9 mouse cellular contexts compared by ENCODE assay signal in genomic region chr11:105126520-105127029, GRCm38 (mm10). TPM values are rescaled to one million over a fixed set of nuclear protein-coding genes. Genes with fewer than 3 reads are reported as not detected.
A peak's percentile ranks its signal among the peaks of the same experiment; 100 is the strongest.
DNase-seq lines count a peak whose midpoint lies in the region; ATAC-seq and TF ChIP-seq lines count a peak whose summit lies in the region.
"Had no signal": no experiment of that assay in that cellular context is flagged by ENCODE, and none has a peak within 500 bp of the region (broad histone marks: within the 10 kb centered on the region; RNA-seq: fewer than 3 reads in every experiment).

No protein-coding gene starts in this region.

- H3K36me3 ChIP-seq in heart, postnatal 0 days (replicated peaks; ENCODE audit: control insufficient read depth, insufficient read depth, low read length) = peaks cover 19% of the 10 kb centered on the region
- peaks cover 14% of the 10 kb centered on the region for H3K36me3 ChIP-seq in ES-E14 (ENCODE audit: control insufficient read depth, insufficient read depth, low read length, poor library complexity, severe bottlenecking)
- peaks cover 30% of the 10 kb centered on the region for H3K36me3 ChIP-seq in forebrain, embryonic 10.5 days (replicated peaks)
- peaks cover 15% of the 10 kb centered on the region for H3K36me3 ChIP-seq in liver, embryonic 11.5 days (ENCODE audit: control insufficient read depth, insufficient read depth, low read length)
- H3K36me3 ChIP-seq in stomach, embryonic 16.5 days (ENCODE audit: control insufficient read depth, insufficient read depth, low read length) = no peaks in the 10 kb centered on the region

- intact Hi-C loops in heart, postnatal 10 days (cut with DNase I) = loop anchor here (1.0 to 2.0 kb wide), 2 partner anchors 52 to 536 kb away; partner anchors contain the start of gene Tlk2

- H3K9ac ChIP-seq in heart, postnatal 0 days (replicated peaks; ENCODE audit: low read depth, low read length) = peak overlapping the region; percentile 62
- H3K9ac ChIP-seq in ES-E14 (ENCODE audit: insufficient read depth, low read depth, low read length, poor library complexity, severe bottlenecking) = peak overlapping the region; percentile 94
- peak overlapping the region; percentile 82 for H3K9ac ChIP-seq in liver, embryonic 11.5 days (ENCODE audit: low read depth, low read length)
- H3K9ac ChIP-seq in stomach, embryonic 16.5 days (ENCODE audit: low read length) = peak overlapping the region; percentile 81

- no peak for TF ChIP-seq CTCF in heart, postnatal 0 days (IDR thresholded peaks at IDR 0.05; ENCODE audit: low read depth)

- no peak for TF ChIP-seq EP300 in heart, postnatal 0 days (IDR thresholded peaks at IDR 0.05; ENCODE audit: low read depth)

- DNase-seq in heart, postnatal 0 days (ENCODE audit: low spot score) = no peak
- no peak for DNase-seq in heart, postnatal 10 days
- no peak for DNase-seq in ES-E14 (ENCODE audit: low read depth, low spot score)
- no peak for DNase-seq in forebrain, embryonic 10.5 days (ENCODE audit: extremely low spot score, low spot score)
- no peak for DNase-seq in liver, embryonic 11.5 days (ENCODE audit: low spot score)
- DNase-seq in cerebellum, postnatal 14 days = no peak
- DNase-seq in layer of hippocampus, postnatal 10 days (ENCODE audit: low spot score in 2 of 2) = no peak

- peak overlapping the region; percentile 89 for H3K4me3 ChIP-seq in heart, postnatal 0 days (ENCODE audit: low read depth, low read length)
- H3K4me3 ChIP-seq in ES-E14 (ENCODE audit: insufficient read depth in 1 of 2, low read depth in 1 of 2, low read length in 2 of 2, poor library complexity in 1 of 2, severe bottlenecking in 1 of 2) = peak overlapping the region; percentile 92 to 99
- H3K4me3 ChIP-seq in forebrain, embryonic 10.5 days = peak overlapping the region; percentile 78
- peak overlapping the region; percentile 100 for H3K4me3 ChIP-seq in liver, embryonic 11.5 days (ENCODE audit: low read depth, low read length)
- peak overlapping the region; percentile 96 for H3K4me3 ChIP-seq in stomach, embryonic 16.5 days (replicated peaks; ENCODE audit: low read length)

- whole genome bisulfite sequencing in heart, postnatal 0 days = under 1% methylated on average over 48 of the region's 49 CpGs
- WGBS in forebrain, embryonic 10.5 days = under 1% methylated on average over 47 of the region's 49 CpGs
- under 1% methylated on average over 49 of the region's 49 CpGs for WGBS in liver, embryonic 11.5 days
- WGBS in stomach, embryonic 16.5 days = under 1% methylated on average over 49 of the region's 49 CpGs

- H3K27ac ChIP-seq in heart, postnatal 0 days (ENCODE audit: low read depth) = no peak overlapping the region
- H3K27ac ChIP-seq in ES-E14 (ENCODE audit: insufficient read depth, low read depth, low read length, poor library complexity, severe bottlenecking) = no peak overlapping the region
- peak overlapping the region; percentile 75 for H3K27ac ChIP-seq in forebrain, embryonic 10.5 days
- peak overlapping the region; percentile 39 for H3K27ac ChIP-seq in liver, embryonic 11.5 days (ENCODE audit: low read depth, low read length)
- H3K27ac ChIP-seq in stomach, embryonic 16.5 days (ENCODE audit: low read length) = no peak overlapping the region

- peak; percentile 27; the same call in 1 of the 2 replicates for ATAC-seq in heart, postnatal 0 days (ENCODE audit: insufficient read depth, low read depth)
- peak; percentile 24 for ATAC-seq in liver, embryonic 11.5 days (replicated peaks; ENCODE audit: low FRiP score)
- peak; percentile 34 for ATAC-seq in stomach, embryonic 16.5 days (ENCODE audit: insufficient read depth, low FRiP score)

- peaks cover 11% of the 10 kb centered on the region for H3K4me1 ChIP-seq in heart, postnatal 0 days (ENCODE audit: control insufficient read depth, insufficient read depth)
- H3K4me1 ChIP-seq in ES-E14 (ENCODE audit: control insufficient read depth in 2 of 2, insufficient read depth in 2 of 2, low read length in 2 of 2, poor library complexity in 1 of 2) = peaks cover 0 to 4% of the 10 kb centered on the region in 2 experiments; a peak in 1 of 4 replicates
- peaks cover 14% of the 10 kb centered on the region for H3K4me1 ChIP-seq in forebrain, embryonic 10.5 days
- peaks cover 15% of the 10 kb centered on the region for H3K4me1 ChIP-seq in liver, embryonic 11.5 days (replicated peaks; ENCODE audit: control insufficient read depth, insufficient read depth, low read length)
- peaks cover 9% of the 10 kb centered on the region for H3K4me1 ChIP-seq in stomach, embryonic 16.5 days (ENCODE audit: control insufficient read depth, insufficient read depth, low read length)

- in situ Hi-C loops in ES-E14 (cut with MboI; ENCODE audit: low sequenced_read_pairs in 2 of 2, unreplicated experiment in 2 of 2) = no loop called here

- H3K9me3 ChIP-seq in heart, postnatal 0 days (replicated peaks; ENCODE audit: control insufficient read depth, low read length) = no peaks in the 10 kb centered on the region
- H3K9me3 ChIP-seq in ES-E14 (ENCODE audit: control insufficient read depth, insufficient read depth, low read depth, low read length) = no peaks in the 10 kb centered on the region
- no peaks in the 10 kb centered on the region for H3K9me3 ChIP-seq in forebrain, embryonic 10.5 days
- H3K9me3 ChIP-seq in liver, embryonic 11.5 days (ENCODE audit: control insufficient read depth, low read length) = no peaks in the 10 kb centered on the region
- peaks cover 3% of the 10 kb centered on the region; the same call in 1 of the 2 replicates for H3K9me3 ChIP-seq in stomach, embryonic 16.5 days (replicated peaks; ENCODE audit: control insufficient read depth, low read length)

- no peaks in the 10 kb centered on the region for H3K27me3 ChIP-seq in heart, postnatal 0 days (ENCODE audit: control insufficient read depth, insufficient read depth, low read length)
- H3K27me3 ChIP-seq in forebrain, embryonic 10.5 days (ENCODE audit: poor library complexity, severe bottlenecking) = no peaks in the 10 kb centered on the region
- no peaks in the 10 kb centered on the region for H3K27me3 ChIP-seq in liver, embryonic 11.5 days (replicated peaks; ENCODE audit: control insufficient read depth, insufficient read depth, low read length)
- no peaks in the 10 kb centered on the region for H3K27me3 ChIP-seq in stomach, embryonic 16.5 days (ENCODE audit: control insufficient read depth, insufficient read depth, low read length)

- peak overlapping the region; percentile 94 for H3K4me2 ChIP-seq in heart, postnatal 0 days (ENCODE audit: low read depth, low read length)
- H3K4me2 ChIP-seq in liver, embryonic 11.5 days = peak overlapping the region; percentile 91
- H3K4me2 ChIP-seq in stomach, embryonic 16.5 days (ENCODE audit: low read depth, low read length) = peak overlapping the region; percentile 98

TF ChIP-seq in ES-E14, 5 proteins besides CTCF, POLR2A, EP300 and RAD21:
- no peak; the same call in none of the 2 replicates for TF ChIP-seq HCFC1 (IDR thresholded peaks at IDR 0.05; ENCODE audit: borderline replicate concordance, insufficient read depth, low read length)
- no peak for TF ChIP-seq MAFK (IDR thresholded peaks at IDR 0.05; ENCODE audit: insufficient read depth, low read depth, low read length)
- no peak for TF ChIP-seq ZC3H11A (IDR thresholded peaks at IDR 0.05; ENCODE audit: borderline replicate concordance, low read depth, low read length)
- no peak for TF ChIP-seq ZNF384 (IDR thresholded peaks at IDR 0.05; ENCODE audit: low read depth, low read length)
- no peak for TF ChIP-seq CHD2 (IDR thresholded peaks at IDR 0.05; ENCODE audit: low read depth, low read length)

RNA-seq across cellular contexts. Expression of gene Mettl2, which starts 0.3 kb away (rescaled TPM):
- total RNA-seq in heart, postnatal 0 days (2014; rRNA removed; ENCODE audit: low replicate concordance) = 15.5 and 20.2 TPM in 2 replicates
- polyA plus RNA-seq in heart, postnatal 0 days (2015; fragmentation: Nextera tagmentation; extraction: Ambion mirVana) = 13.3 and 14.9 TPM in 2 replicates
- 10 to 100 TPM; 13.6 to 14.3 TPM for total RNA-seq in heart, postnatal 10 days (2021)
- 44.2 and 57.6 TPM in 2 replicates for total RNA-seq in ES-E14 (2012; rRNA removed)
- polyA plus RNA-seq in forebrain, embryonic 10.5 days (2016; fragmentation: Nextera tagmentation; extraction: Ambion mirVana) = 53.9 and 55.6 TPM in 2 replicates
- polyA plus RNA-seq in liver, embryonic 11.5 days (2014; fragmentation: Nextera tagmentation; extraction: Ambion mirVana) = 46.2 and 46.9 TPM in 2 replicates
- polyA plus RNA-seq in stomach, embryonic 16.5 days (2015; fragmentation: Nextera tagmentation; extraction: Ambion mirVana) = 32.1 and 32.8 TPM in 2 replicates
- total RNA-seq in layer of hippocampus, postnatal 10 days (2021) = 10 to 100 TPM; 19.1 to 21.6 TPM

RNA-seq across cellular contexts. Expression of gene Gm10842, which starts 20.1 kb away (rescaled TPM):
- total RNA-seq in heart, postnatal 0 days (2014; rRNA removed; ENCODE audit: low replicate concordance) = not detected in 2 replicates
- polyA plus RNA-seq in heart, postnatal 0 days (2015; fragmentation: Nextera tagmentation; extraction: Ambion mirVana) = not detected in 2 replicates
- total RNA-seq in heart, postnatal 10 days (2021) = not detected
- not detected in 2 replicates for total RNA-seq in ES-E14 (2012; rRNA removed)
- not detected in 2 replicates for polyA plus RNA-seq in forebrain, embryonic 10.5 days (2016; fragmentation: Nextera tagmentation; extraction: Ambion mirVana)
- polyA plus RNA-seq in liver, embryonic 11.5 days (2014; fragmentation: Nextera tagmentation; extraction: Ambion mirVana) = not detected in 2 replicates
- polyA plus RNA-seq in stomach, embryonic 16.5 days (2015; fragmentation: Nextera tagmentation; extraction: Ambion mirVana) = not detected in 2 replicates
- total RNA-seq in layer of hippocampus, postnatal 10 days (2021) = not detected
- total RNA-seq: adrenal gland, postnatal 4 days had no signal

RNA-seq across cellular contexts. Expression of gene Tlk2, which starts 52.0 kb away (rescaled TPM):
- 22.5 and 50.4 TPM in 2 replicates for total RNA-seq in heart, postnatal 0 days (2014; rRNA removed; ENCODE audit: low replicate concordance)
- polyA plus RNA-seq in heart, postnatal 0 days (2015; fragmentation: Nextera tagmentation; extraction: Ambion mirVana) = 10.7 and 10.9 TPM in 2 replicates
- 10 to 100 TPM; 47.9 to 50.7 TPM for total RNA-seq in heart, postnatal 10 days (2021)
- 75.5 and 96.2 TPM in 2 replicates for total RNA-seq in ES-E14 (2012; rRNA removed)
- 21.5 and 22.1 TPM in 2 replicates for polyA plus RNA-seq in forebrain, embryonic 10.5 days (2016; fragmentation: Nextera tagmentation; extraction: Ambion mirVana)
- polyA plus RNA-seq in liver, embryonic 11.5 days (2014; fragmentation: Nextera tagmentation; extraction: Ambion mirVana) = 16.1 and 18.2 TPM in 2 replicates
- polyA plus RNA-seq in stomach, embryonic 16.5 days (2015; fragmentation: Nextera tagmentation; extraction: Ambion mirVana) = 10.5 TPM in 2 replicates
- 10 to 100 TPM; 46.9 to 51.2 TPM for total RNA-seq in layer of hippocampus, postnatal 10 days (2021)

Comparison
In these comparisons a context has a peak if more than half of its experiments do, and no peak if none do; other contexts are left out.
1. H3K27ac ChIP-seq: peak in forebrain, embryonic 10.5 days (single experiment) and liver, embryonic 11.5 days (single experiment); none in heart, postnatal 0 days (single experiment), ES-E14 (single experiment) and stomach, embryonic 16.5 days (single experiment).
2. Peak in every context shown above with its lines, with median percentiles within 50 percentile points of each other: ATAC-seq, H3K4me2 ChIP-seq, H3K4me3 ChIP-seq and H3K9ac ChIP-seq.